Mouse (Mus musculus): ENCODE measurements around the gene Kmt5c.

Gene Kmt5c

DNA sequence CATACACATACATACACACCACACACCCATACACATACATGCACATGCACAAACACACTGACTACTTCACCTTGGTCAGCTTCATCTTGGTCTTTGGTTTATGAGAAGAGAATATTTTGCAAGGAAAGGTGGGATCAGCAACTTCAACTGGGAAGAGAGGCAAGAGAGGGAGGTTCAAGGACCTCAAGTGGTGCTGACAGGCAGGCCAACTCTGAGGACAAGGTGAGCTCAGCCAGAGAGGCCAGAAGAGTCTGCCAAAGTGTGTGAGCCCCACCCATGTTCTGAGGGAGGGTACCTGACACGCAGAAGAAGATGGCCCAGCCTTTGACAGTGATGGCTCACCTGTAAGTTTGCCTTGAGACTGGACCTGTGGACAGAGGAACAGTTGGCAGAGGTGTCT lies 19.8 kb downstream of the Kmt5c start:
- no peak for DNase-seq (ENCODE audit: low read depth, low spot score)
- H3K27me3 ChIP-seq (ENCODE audit: control insufficient read depth, insufficient read depth, low read length, poor library complexity, severe bottlenecking), result no peaks in the 10 kb centered on the region
- no peaks in the 10 kb centered on the region for H3K36me3 ChIP-seq (ENCODE audit: control insufficient read depth, insufficient read depth, low read length, poor library complexity, severe bottlenecking)

DNA sequence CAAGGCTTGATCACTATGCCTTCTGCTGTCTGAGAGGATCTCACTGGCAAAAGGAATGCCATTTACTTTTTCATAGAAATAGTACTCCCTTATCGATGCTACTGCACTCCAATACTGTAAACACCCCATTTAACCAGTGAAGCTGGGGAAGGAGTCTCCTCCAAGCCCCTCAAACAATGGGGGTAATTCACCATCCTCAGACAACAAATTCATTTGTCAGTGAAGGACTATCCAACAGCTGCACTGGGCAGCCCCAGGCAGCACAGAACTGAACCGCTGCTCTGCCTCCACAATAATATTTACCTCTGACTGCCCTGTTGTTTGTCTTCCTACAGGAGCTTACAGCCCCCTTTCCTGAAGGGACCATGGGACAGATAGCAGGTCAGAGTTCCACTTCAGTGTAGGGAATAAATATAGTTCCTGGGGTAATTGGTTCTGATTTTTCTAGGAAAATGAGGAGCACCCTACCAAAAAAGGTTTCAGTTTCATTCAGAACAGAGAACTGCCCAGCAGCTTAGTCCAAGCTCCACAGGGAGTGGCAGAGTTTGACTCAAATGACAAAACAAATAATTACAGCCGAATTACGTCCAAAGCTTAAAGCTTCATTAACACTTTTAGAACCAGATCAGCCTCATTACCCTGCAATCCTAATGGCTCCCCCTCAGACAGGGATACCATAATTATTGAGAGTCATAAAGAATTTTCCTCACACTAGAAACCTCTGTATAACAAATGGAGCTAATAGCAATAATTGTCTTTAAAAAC lies 25.2 kb downstream of the Kmt5c start:
- Histone ChIP-seq H3K36me3 (ENCODE audit: control insufficient read depth, insufficient read depth, low read length, poor library complexity, severe bottlenecking) (no peaks in the 10 kb centered on the region), H3K27me3 (ENCODE audit: control insufficient read depth, insufficient read depth, low read length, poor library complexity, severe bottlenecking) (no peaks in the 10 kb centered on the region)
- DNase-seq (ENCODE audit: low read depth, low spot score), result no peak

DNA sequence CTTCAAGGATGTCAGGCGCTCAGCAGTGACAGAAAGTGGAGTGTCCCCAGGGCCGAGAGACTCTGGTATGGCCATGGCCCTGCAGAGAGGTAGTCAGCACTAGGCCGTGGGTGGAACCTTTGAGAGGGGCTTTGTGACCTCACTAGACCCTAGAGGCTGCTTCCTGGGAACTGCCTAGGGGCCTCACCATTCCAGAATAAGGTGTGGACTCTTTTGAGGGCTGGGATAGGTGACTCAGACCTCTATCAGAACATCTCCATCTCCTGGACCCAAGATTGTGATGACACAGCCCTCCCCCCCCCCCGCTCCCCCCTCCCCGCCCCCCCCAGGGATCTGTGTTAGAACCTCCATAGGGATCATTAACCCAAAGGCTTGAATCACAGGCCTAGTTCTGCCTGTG lies 31.3 kb downstream of the Kmt5c start, which contains the start of gene Fam71e2:
Fam71e2 (minus strand) TSS at position 101 of the 400 bp plus-strand sequence.
- DNase-seq (ENCODE audit: low read depth, low spot score), result no peak
- Histone ChIP-seq H3K36me3 (ENCODE audit: control insufficient read depth, insufficient read depth, low read length, poor library complexity, severe bottlenecking) (no peaks in the 10 kb centered on the region), H3K27me3 (ENCODE audit: control insufficient read depth, insufficient read depth, low read length, poor library complexity, severe bottlenecking) (no peaks in the 10 kb centered on the region)

DNA sequence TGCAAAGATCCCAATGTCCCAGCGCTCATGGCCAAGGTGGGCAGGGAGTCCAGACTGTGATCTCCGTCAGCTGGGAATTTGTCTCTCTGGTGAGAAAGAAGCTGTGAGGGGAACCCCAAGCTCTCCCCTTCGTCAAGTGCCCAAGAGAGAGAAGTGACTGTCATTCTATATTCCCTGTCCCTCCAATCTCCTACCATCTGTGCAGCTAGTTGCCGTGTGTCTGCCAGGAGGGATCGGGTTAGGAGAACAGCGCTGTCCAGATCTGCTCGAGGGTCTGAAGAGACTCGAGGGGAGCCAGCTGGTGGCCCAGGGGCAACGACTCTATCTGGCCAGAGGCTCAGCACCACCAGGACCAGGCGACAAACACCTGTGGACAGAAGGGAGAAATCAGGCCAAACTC lies 36.2 kb downstream of the Kmt5c start:
- no peaks in the 10 kb centered on the region; the same call in 1 of the 2 replicates for H3K27me3 ChIP-seq (ENCODE audit: control insufficient read depth, insufficient read depth, low read length, poor library complexity, severe bottlenecking)

GRCm38 (mm10) chr7:4776861-4777830 lies 37.2 kb downstream of the Kmt5c start:
- peak; percentile 41 for DNase-seq (ENCODE audit: low read depth, low spot score)
- H3K27me3 ChIP-seq (ENCODE audit: control insufficient read depth, insufficient read depth, low read length, poor library complexity, severe bottlenecking), result no peaks in the 10 kb centered on the region; the same call in 1 of the 2 replicates
- no peaks in the 10 kb centered on the region for H3K36me3 ChIP-seq (ENCODE audit: control insufficient read depth, insufficient read depth, low read length, poor library complexity, severe bottlenecking)

More for the DNA sequence above, 36.2 kb downstream of the Kmt5c start:
- no peak for DNase-seq (ENCODE audit: low read depth, low spot score)
- H3K36me3 ChIP-seq (ENCODE audit: control insufficient read depth, insufficient read depth, low read length, poor library complexity, severe bottlenecking), result no peaks in the 10 kb centered on the region

DNA sequence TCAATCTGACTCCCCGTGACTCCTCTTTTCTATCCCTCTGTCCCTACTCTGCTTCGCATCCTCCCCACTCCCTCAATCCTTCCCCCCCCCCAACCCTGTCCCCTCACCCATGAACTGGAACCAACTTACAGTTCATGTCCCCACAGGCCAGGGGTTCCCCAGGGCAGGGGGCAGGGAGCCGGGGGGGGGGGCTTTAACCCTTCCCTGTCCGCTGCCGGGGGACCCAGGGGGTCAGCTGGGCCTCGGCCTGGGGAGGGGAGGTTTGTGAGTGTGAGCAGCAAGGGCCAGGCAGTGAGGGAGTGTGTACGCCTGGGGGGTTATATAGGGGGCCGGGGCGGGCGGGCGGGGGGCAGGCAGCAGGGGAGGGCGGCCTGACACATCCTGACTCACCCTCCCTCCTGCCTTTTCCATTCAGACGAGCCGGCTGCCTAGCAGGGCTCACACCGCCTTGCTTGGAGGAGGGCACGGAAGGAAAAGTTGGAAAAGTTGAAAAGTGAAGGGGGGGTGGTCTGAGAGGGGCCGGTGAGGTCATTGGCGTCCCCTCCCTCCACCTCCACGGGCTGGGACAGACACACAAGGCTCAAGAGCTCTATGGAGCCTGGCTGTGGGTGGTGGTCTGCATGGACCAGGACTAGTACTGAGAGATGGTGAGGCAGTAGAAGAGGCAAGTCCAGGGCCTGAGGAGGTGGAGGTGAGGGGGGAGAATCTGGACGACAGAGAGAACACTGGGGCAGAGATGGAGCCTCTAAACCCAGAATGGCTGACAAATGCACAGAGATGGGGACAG lies 38.1 kb downstream of the Kmt5c start:
- DNase-seq (ENCODE audit: low read depth, low spot score), result no peak
- Histone ChIP-seq H3K36me3 (ENCODE audit: control insufficient read depth, insufficient read depth, low read length, poor library complexity, severe bottlenecking) (no peaks in the 10 kb centered on the region), H3K27me3 (ENCODE audit: control insufficient read depth, insufficient read depth, low read length, poor library complexity, severe bottlenecking) (no peaks in the 10 kb centered on the region; the same call in 1 of the 2 replicates)

- no peaks in the 10 kb centered on the region for H3K36me3 ChIP-seq (ENCODE audit: control insufficient read depth, insufficient read depth, low read length, poor library complexity, severe bottlenecking)
- no peak for DNase-seq (ENCODE audit: low read depth, low spot score)
Measured at GRCm38 (mm10) chr7:4779921-4780320, 40.0 kb downstream of the Kmt5c start.

GRCm38 (mm10) chr7:4782130-4782529 lies 42.2 kb downstream of the Kmt5c start:
- H3K27me3 ChIP-seq (ENCODE audit: control insufficient read depth, insufficient read depth, low read length, poor library complexity, severe bottlenecking), result no peaks in the 10 kb centered on the region
- DNase-seq (ENCODE audit: low read depth, low spot score), result no peak
- H3K36me3 ChIP-seq (ENCODE audit: control insufficient read depth, insufficient read depth, low read length, poor library complexity, severe bottlenecking), result no peaks in the 10 kb centered on the region

More at GRCm38 (mm10) chr7:4779921-4780320, 40.0 kb downstream of the Kmt5c start:
- H3K27me3 ChIP-seq (ENCODE audit: control insufficient read depth, insufficient read depth, low read length, poor library complexity, severe bottlenecking), result no peaks in the 10 kb centered on the region; the same call in 1 of the 2 replicates

DNA sequence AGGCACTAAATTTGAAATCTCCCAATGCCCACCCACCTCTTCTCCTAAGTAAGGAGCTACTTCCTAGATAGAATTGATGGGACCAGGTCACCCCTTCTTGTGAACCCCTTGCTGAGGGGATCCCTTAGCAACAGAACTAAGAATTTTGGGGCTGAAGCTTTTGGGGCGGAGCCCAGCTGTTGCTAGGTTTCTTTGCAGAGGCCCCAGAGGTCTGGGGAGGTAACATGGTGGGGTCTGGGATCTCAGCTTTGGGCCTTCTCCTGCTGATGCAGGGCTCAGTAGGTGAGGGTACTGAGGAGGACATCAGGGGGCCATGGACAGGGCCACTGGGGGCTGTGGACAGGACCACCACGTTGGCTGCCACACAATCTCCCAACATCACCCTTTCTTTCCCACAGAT lies 42.8 kb downstream of the Kmt5c start, which contains the start of the genes Il11 and Tmem190:
Il11 (minus strand) TSS at position 101 of the 400 bp plus-strand sequence.
Tmem190 (plus strand) TSS at position 179 of the 400 bp plus-strand sequence.
- H3K36me3 ChIP-seq (ENCODE audit: control insufficient read depth, insufficient read depth, low read length, poor library complexity, severe bottlenecking), result no peaks in the 10 kb centered on the region
- DNase-seq (ENCODE audit: low read depth, low spot score), result no peak
- H3K27me3 ChIP-seq (ENCODE audit: control insufficient read depth, insufficient read depth, low read length, poor library complexity, severe bottlenecking), result no peaks in the 10 kb centered on the region

GRCm38 (mm10) chr7:4783667-4784268 lies 43.9 kb downstream of the Kmt5c start:
- Histone ChIP-seq H3K27me3 (ENCODE audit: control insufficient read depth, insufficient read depth, low read length, poor library complexity, severe bottlenecking) (no peaks in the 10 kb centered on the region), H3K36me3 (ENCODE audit: control insufficient read depth, insufficient read depth, low read length, poor library complexity, severe bottlenecking) (no peaks in the 10 kb centered on the region)
- DNase-seq (ENCODE audit: low read depth, low spot score), result no peak

- no peaks in the 10 kb centered on the region for H3K36me3 ChIP-seq (ENCODE audit: control insufficient read depth, insufficient read depth, low read length, poor library complexity, severe bottlenecking)
- H3K27me3 ChIP-seq (ENCODE audit: control insufficient read depth, insufficient read depth, low read length, poor library complexity, severe bottlenecking), result no peaks in the 10 kb centered on the region
- DNase-seq (ENCODE audit: low read depth, low spot score), result peak; percentile 55
Measured at GRCm38 (mm10) chr7:4788499-4789435, 48.9 kb downstream of the Kmt5c start.

DNA sequence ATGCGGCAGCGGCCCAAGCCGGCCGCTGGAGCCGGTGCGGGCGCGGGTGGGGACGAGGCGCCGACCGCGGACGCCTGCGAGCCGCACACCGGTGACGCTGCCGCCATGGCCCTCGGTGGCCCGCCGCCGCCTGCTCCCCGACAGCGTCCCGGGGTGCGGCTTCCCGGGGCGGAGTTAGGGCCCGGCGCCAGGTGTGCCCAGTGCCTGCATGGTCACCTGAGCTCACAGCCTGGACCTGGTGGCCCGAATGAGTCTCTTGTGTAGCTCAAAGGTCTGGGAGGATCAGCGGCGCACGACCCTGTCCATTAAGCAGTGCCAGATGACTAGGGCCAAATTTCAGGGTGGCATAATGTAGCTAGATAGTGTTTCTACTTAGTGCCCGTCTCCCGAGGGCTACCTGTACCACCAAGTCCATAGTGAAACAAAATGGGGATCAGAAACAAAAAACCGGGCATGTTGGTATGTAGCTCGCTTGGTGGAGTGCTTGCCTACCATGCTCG lies 49.6 kb downstream of the Kmt5c start, which contains the start of gene Tmem238:
Tmem238 (minus strand) TSS at position 221 of the 500 bp plus-strand sequence.
- H3K27me3 ChIP-seq (ENCODE audit: control insufficient read depth, insufficient read depth, low read length, poor library complexity, severe bottlenecking), result no peaks in the 10 kb centered on the region
- H3K36me3 ChIP-seq (ENCODE audit: control insufficient read depth, insufficient read depth, low read length, poor library complexity, severe bottlenecking), result no peaks in the 10 kb centered on the region; the same call in 1 of the 2 replicates
- peak; percentile 31 for DNase-seq (ENCODE audit: low read depth, low spot score)
